Mouse (Mus musculus) stomach, postnatal 0 days (tissue): ENCODE measurements around the gene Stra8.

ENCODE experiments used
- CTCF ChIP-seq: IDR thresholded peaks from 2 replicates; pipeline ENCODE4 v1.5.1; 2016; ENCODE audit warnings: antibody characterized with exemption, low read depth, mild to moderate bottlenecking, moderate library complexity
- EP300 ChIP-seq: optimal IDR thresholded peaks from 2 replicates; pipeline ENCODE3; 2016; ENCODE audit warnings: antibody characterized with exemption

DNA sequence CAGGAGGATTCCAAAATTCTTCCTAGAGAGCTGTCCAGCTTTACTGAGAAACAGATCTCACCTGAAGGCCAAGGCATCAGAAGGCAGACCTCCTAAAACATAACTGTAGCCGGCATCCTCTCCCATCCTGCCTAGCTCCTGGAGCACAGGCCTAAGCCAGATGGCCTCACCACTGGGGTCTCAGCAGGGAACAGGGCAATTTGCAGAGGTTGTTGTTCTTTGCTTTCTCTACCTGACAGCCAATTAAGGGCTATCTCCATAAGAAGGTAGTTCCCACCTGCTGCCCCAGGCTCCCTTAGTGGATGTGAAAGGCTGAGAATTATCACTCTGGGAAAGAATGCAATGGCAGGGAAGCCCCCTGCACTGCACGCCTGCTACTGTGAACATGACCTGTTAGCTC lies 19.0 kb upstream of the Stra8 start:
- TF ChIP-seq CTCF (no peak), EP300 (no peak)
